Mouse (Mus musculus): ENCODE results near the gene Supt4a. TPM values are rescaled to one million over a fixed set of nuclear protein-coding genes. Genes with fewer than 3 reads are reported as not detected.
A peak's percentile ranks its signal among the peaks of the same experiment; 100 is the strongest.

The Supt4a gene
- 163 and 172 TPM in 2 replicates for polyA plus RNA-seq (2015; fragmentation: Nextera tagmentation; extraction: Ambion mirVana)

GRCm38 (mm10) chr11:87737175-87737740 is at the start of gene Supt4a:
Gene Supt4a (plus strand): TSS chr11:87737552.
- Histone ChIP-seq H3K4me3 (peak within 1 kb of the TSS; percentile 88), H3K27ac (peak within 1 kb of the TSS; percentile 94), H3K4me1 (peaks cover 14% of the 10 kb centered on the region), H3K4me2 (peak within 1 kb of the TSS; percentile 92), H3K27me3 (no peaks in the 10 kb centered on the region), H3K9ac (peak within 1 kb of the TSS; percentile 93), H3K9me3 (no peaks in the 10 kb centered on the region), H3K36me3 (peaks cover 29% of the 10 kb centered on the region)
- ATAC-seq (ENCODE audit: insufficient number of reproducible peaks, insufficient read depth, low FRiP score, low TSS enrichment, low read depth): peak; percentile 85
- WGBS: under 1% methylated on average over 56 of the region's 57 CpGs

GRCm38 (mm10) chr11:87688478-87689203 is 48.7 kb upstream of the Supt4a start:
- 85% methylated on average over 11 of the region's 11 CpGs for WGBS
- Histone ChIP-seq H3K9ac (no peak overlapping the region), H3K27ac (no peak overlapping the region), H3K4me1 (peaks cover 56% of the 10 kb centered on the region), H3K36me3 (no peaks in the 10 kb centered on the region), H3K4me2 (peak overlapping the region; percentile 30), H3K27me3 (no peaks in the 10 kb centered on the region; the same call in 1 of the 2 replicates), H3K9me3 (no peaks in the 10 kb centered on the region), H3K4me3 (no peak overlapping the region)
- no peak for ATAC-seq (ENCODE audit: insufficient number of reproducible peaks, insufficient read depth, low FRiP score, low TSS enrichment, low read depth)

- H3K4me2 ChIP-seq: peak overlapping the region; percentile 30
- 8% methylated on average over 7 of the region's 7 CpGs for WGBS
- peak overlapping the region; percentile 41 for H3K27ac ChIP-seq
Observed at GRCm38 (mm10) chr11:87689402-87689808, 47.9 kb upstream of the Supt4a start.

GRCm38 (mm10) chr11:87690054-87690740 is 47.2 kb upstream of the Supt4a start:
- Histone ChIP-seq H3K9me3 (no peaks in the 10 kb centered on the region), H3K27ac (peak overlapping the region; percentile 41), H3K27me3 (no peaks in the 10 kb centered on the region; the same call in 1 of the 2 replicates), H3K36me3 (no peaks in the 10 kb centered on the region), H3K4me1 (peaks cover 55% of the 10 kb centered on the region), H3K9ac (no peak overlapping the region), H3K4me3 (no peak overlapping the region), H3K4me2 (peak overlapping the region; percentile 30)
- no peak for ATAC-seq (ENCODE audit: insufficient number of reproducible peaks, insufficient read depth, low FRiP score, low TSS enrichment, low read depth)
- 67% methylated on average over 16 of the region's 16 CpGs for WGBS

More at GRCm38 (mm10) chr11:87689402-87689808, 47.9 kb upstream of the Supt4a start:
- Histone ChIP-seq H3K36me3 (no peaks in the 10 kb centered on the region), H3K9ac (no peak overlapping the region), H3K4me1 (peaks cover 55% of the 10 kb centered on the region), H3K27me3 (no peaks in the 10 kb centered on the region; the same call in 1 of the 2 replicates), H3K4me3 (no peak overlapping the region), H3K9me3 (no peaks in the 10 kb centered on the region)
- peak; percentile 62; the same call in 1 of the 2 replicates for ATAC-seq (ENCODE audit: insufficient number of reproducible peaks, insufficient read depth, low FRiP score, low TSS enrichment, low read depth)

GRCm38 (mm10) chr11:87697131-87697682 is 40.1 kb upstream of the Supt4a start:
- Histone ChIP-seq H3K4me3 (no peak overlapping the region), H3K27me3 (no peaks in the 10 kb centered on the region), H3K9me3 (no peaks in the 10 kb centered on the region), H3K9ac (no peak overlapping the region), H3K4me2 (no peak overlapping the region), H3K27ac (no peak overlapping the region), H3K36me3 (no peaks in the 10 kb centered on the region), H3K4me1 (peaks cover 4% of the 10 kb centered on the region)
- 79% methylated on average over 14 of the region's 14 CpGs for WGBS
- no peak for ATAC-seq (ENCODE audit: insufficient number of reproducible peaks, insufficient read depth, low FRiP score, low TSS enrichment, low read depth)

GRCm38 (mm10) chr11:87698126-87698525 is 39.2 kb upstream of the Supt4a start:
- no peak for ATAC-seq (ENCODE audit: insufficient number of reproducible peaks, insufficient read depth, low FRiP score, low TSS enrichment, low read depth)
- Histone ChIP-seq H3K36me3 (no peaks in the 10 kb centered on the region), H3K4me2 (no peak overlapping the region), H3K4me1 (no peaks in the 10 kb centered on the region), H3K27me3 (no peaks in the 10 kb centered on the region), H3K9me3 (no peaks in the 10 kb centered on the region), H3K9ac (no peak overlapping the region), H3K4me3 (no peak overlapping the region), H3K27ac (no peak overlapping the region)
- 87% methylated on average over 4 of the region's 4 CpGs for WGBS

GRCm38 (mm10) chr11:87701108-87701507 is 36.2 kb upstream of the Supt4a start:
- 84% methylated on average over 6 of the region's 6 CpGs for WGBS
- ATAC-seq (ENCODE audit: insufficient number of reproducible peaks, insufficient read depth, low FRiP score, low TSS enrichment, low read depth): no peak
- H3K4me1 ChIP-seq: no peaks in the 10 kb centered on the region

GRCm38 (mm10) chr11:87701877-87702620 is 35.3 kb upstream of the Supt4a start:
- no peaks in the 10 kb centered on the region for H3K27me3 ChIP-seq
- 76% methylated on average over 14 of the region's 14 CpGs for whole genome bisulfite sequencing
- ATAC-seq (ENCODE audit: insufficient number of reproducible peaks, insufficient read depth, low FRiP score, low TSS enrichment, low read depth): no peak
- no peaks in the 10 kb centered on the region for H3K9me3 ChIP-seq
- no peak overlapping the region for H3K4me2 ChIP-seq
- no peak overlapping the region for H3K27ac ChIP-seq
- H3K36me3 ChIP-seq: no peaks in the 10 kb centered on the region
- no peak overlapping the region for H3K4me3 ChIP-seq
- H3K4me1 ChIP-seq: no peaks in the 10 kb centered on the region
- H3K9ac ChIP-seq: no peak overlapping the region

More at GRCm38 (mm10) chr11:87701108-87701507, 36.2 kb upstream of the Supt4a start:
- Histone ChIP-seq H3K4me3 (no peak overlapping the region), H3K36me3 (no peaks in the 10 kb centered on the region), H3K9ac (no peak overlapping the region), H3K9me3 (no peaks in the 10 kb centered on the region), H3K4me2 (no peak overlapping the region), H3K27ac (no peak overlapping the region), H3K27me3 (no peaks in the 10 kb centered on the region)

GRCm38 (mm10) chr11:87703654-87704053 is 33.7 kb upstream of the Supt4a start:
- Histone ChIP-seq H3K4me1 (peaks cover 12% of the 10 kb centered on the region; the same call in 1 of the 2 replicates), H3K36me3 (no peaks in the 10 kb centered on the region), H3K4me2 (no peak overlapping the region), H3K9me3 (no peaks in the 10 kb centered on the region), H3K4me3 (no peak overlapping the region), H3K27ac (no peak overlapping the region), H3K27me3 (no peaks in the 10 kb centered on the region), H3K9ac (no peak overlapping the region)
- 88% methylated on average over 5 of the region's 5 CpGs for WGBS
- ATAC-seq (ENCODE audit: insufficient number of reproducible peaks, insufficient read depth, low FRiP score, low TSS enrichment, low read depth): no peak

GRCm38 (mm10) chr11:87704289-87704688 is 33.1 kb upstream of the Supt4a start:
- WGBS: 85% methylated on average over 9 of the region's 9 CpGs
- no peak for ATAC-seq (ENCODE audit: insufficient number of reproducible peaks, insufficient read depth, low FRiP score, low TSS enrichment, low read depth)
- no peak overlapping the region for H3K9ac ChIP-seq

GRCm38 (mm10) chr11:87707570-87707969 is 29.8 kb upstream of the Supt4a start:
- H3K9ac ChIP-seq: no peak overlapping the region
- H3K27ac ChIP-seq: peak overlapping the region; percentile 51; the same call in 1 of the 2 replicates
- no peaks in the 10 kb centered on the region for H3K36me3 ChIP-seq
- WGBS: 49% methylated on average over 8 of the region's 8 CpGs
- H3K4me1 ChIP-seq: peaks cover 29% of the 10 kb centered on the region
- no peaks in the 10 kb centered on the region for H3K9me3 ChIP-seq
- ATAC-seq (ENCODE audit: insufficient number of reproducible peaks, insufficient read depth, low FRiP score, low TSS enrichment, low read depth): no peak
- H3K27me3 ChIP-seq: peaks cover 15% of the 10 kb centered on the region; the same call in 1 of the 2 replicates
- no peak overlapping the region for H3K4me3 ChIP-seq
- peak overlapping the region; percentile 11; the same call in 1 of the 2 replicates for H3K4me2 ChIP-seq

More at GRCm38 (mm10) chr11:87704289-87704688, 33.1 kb upstream of the Supt4a start:
- Histone ChIP-seq H3K36me3 (no peaks in the 10 kb centered on the region), H3K27ac (no peak overlapping the region), H3K27me3 (no peaks in the 10 kb centered on the region), H3K4me1 (peaks cover 13% of the 10 kb centered on the region), H3K4me2 (no peak overlapping the region), H3K9me3 (no peaks in the 10 kb centered on the region), H3K4me3 (no peak overlapping the region)

Data from embryonic facial prominence, embryonic 13.5 days (tissue).